Mouse (Mus musculus): ENCODE data around the gene Tmem156. TPM values are rescaled to one million over a fixed set of nuclear protein-coding genes. Genes with fewer than 3 reads are reported as not detected.

Tmem156 gene
- polyA plus RNA-seq, 1 experiment from 2014 or later = 0.18 TPM

DNA sequence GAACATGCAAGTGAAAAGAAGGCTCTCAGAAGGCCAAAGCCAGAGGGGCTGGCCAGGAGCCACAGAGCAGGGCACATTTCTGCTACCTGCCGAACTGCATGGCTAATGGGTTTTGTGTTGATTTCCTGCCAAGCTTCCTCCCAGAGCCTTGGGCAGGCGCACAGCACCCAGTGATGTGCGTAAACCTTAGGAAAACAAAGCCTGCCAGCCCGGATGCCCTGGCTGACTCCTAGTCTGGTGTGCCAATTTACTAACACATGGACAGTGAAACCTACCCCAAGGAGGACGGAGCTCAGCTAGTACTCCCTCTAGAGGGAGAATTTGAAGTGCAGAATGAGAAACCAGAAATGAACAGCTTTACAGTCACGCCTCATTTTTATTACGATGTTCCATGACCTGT is 72.1 kb downstream of the Tmem156 start:
- H3K4me1 ChIP-seq (replicated peaks; ENCODE audit: insufficient read depth, low read length) = no peaks in the 10 kb centered on the region
- H3K36me3 ChIP-seq (ENCODE audit: insufficient read depth, low read length) = peaks cover 10% of the 10 kb centered on the region
- 45% methylated on average over 7 of the region's 7 CpGs for WGBS
- no peak overlapping the region; the same call in 1 of the 2 replicates for H3K27ac ChIP-seq
- H3K9me3 ChIP-seq (replicated peaks; ENCODE audit: low read length) = no peaks in the 10 kb centered on the region
- peak; percentile 54 for ATAC-seq (replicated peaks; ENCODE audit: low FRiP score, low read depth)
- H3K4me3 ChIP-seq (replicated peaks; ENCODE audit: low read depth, low read length) = no peak overlapping the region
- no peaks in the 10 kb centered on the region for H3K27me3 ChIP-seq (ENCODE audit: insufficient read depth, low read length)
- no peak overlapping the region for H3K4me2 ChIP-seq (ENCODE audit: low read length)
- DNase-seq (ENCODE audit: low spot score) = peak; percentile 50
- TF ChIP-seq CTCF (IDR thresholded peaks at IDR 0.05; ENCODE audit: low read depth) = peak; percentile 55
- no peak overlapping the region for H3K9ac ChIP-seq (ENCODE audit: low read depth, low read length)

GRCm38 (mm10) chr5:65019109-65019508 is 72.8 kb downstream of the Tmem156 start:
- H3K36me3 ChIP-seq (ENCODE audit: insufficient read depth, low read length) = peaks cover 10% of the 10 kb centered on the region
- DNase-seq (ENCODE audit: low spot score) (no peak), ATAC-seq (replicated peaks; ENCODE audit: low FRiP score, low read depth) (no peak)
- no peak overlapping the region for H3K4me2 ChIP-seq (ENCODE audit: low read length)
- TF ChIP-seq CTCF (IDR thresholded peaks at IDR 0.05; ENCODE audit: low read depth) = no peak
- no peaks in the 10 kb centered on the region for H3K4me1 ChIP-seq (replicated peaks; ENCODE audit: insufficient read depth, low read length)
- 66% methylated on average over 8 of the region's 8 CpGs for WGBS
- H3K9ac ChIP-seq (ENCODE audit: low read depth, low read length) = no peak overlapping the region
- no peak overlapping the region for H3K27ac ChIP-seq
- H3K4me3 ChIP-seq (replicated peaks; ENCODE audit: low read depth, low read length) = no peak overlapping the region
- H3K9me3 ChIP-seq (replicated peaks; ENCODE audit: low read length) = no peaks in the 10 kb centered on the region
- no peaks in the 10 kb centered on the region for H3K27me3 ChIP-seq (ENCODE audit: insufficient read depth, low read length)

DNA sequence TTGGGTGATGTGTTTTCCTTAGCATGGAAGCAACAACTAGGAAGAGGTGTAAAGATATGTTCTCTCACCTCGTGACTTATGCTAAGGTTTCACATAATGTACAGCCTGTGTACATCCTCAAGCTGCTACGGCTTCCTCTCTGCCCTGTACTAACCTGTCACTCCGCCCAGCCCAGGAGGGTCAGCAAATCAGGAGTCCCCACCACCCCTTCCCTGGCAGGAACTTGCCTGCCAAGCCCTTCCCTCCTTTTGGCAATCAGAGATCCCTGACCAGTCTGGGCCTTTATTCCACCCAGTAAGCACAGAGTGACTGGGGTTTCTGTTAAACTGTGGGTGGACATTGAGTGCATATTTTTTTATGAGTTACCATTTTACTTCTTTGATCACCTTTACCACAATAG is 76.4 kb downstream of the Tmem156 start:
- no peak for DNase-seq (ENCODE audit: low spot score)
- H3K27ac ChIP-seq = no peak overlapping the region
- H3K9me3 ChIP-seq (replicated peaks; ENCODE audit: low read length) = no peaks in the 10 kb centered on the region
- H3K4me3 ChIP-seq (replicated peaks; ENCODE audit: low read depth, low read length) = no peak overlapping the region
- ATAC-seq (replicated peaks; ENCODE audit: low FRiP score, low read depth) = no peak
- H3K36me3 ChIP-seq (ENCODE audit: insufficient read depth, low read length) = no peaks in the 10 kb centered on the region
- H3K4me1 ChIP-seq (replicated peaks; ENCODE audit: insufficient read depth, low read length) = no peaks in the 10 kb centered on the region; the same call in 1 of the 2 replicates
- 87% methylated on average over 3 of the region's 3 CpGs for WGBS
- no peak overlapping the region for H3K9ac ChIP-seq (ENCODE audit: low read depth, low read length)
- H3K4me2 ChIP-seq (ENCODE audit: low read length) = no peak overlapping the region
- no peak for TF ChIP-seq CTCF (IDR thresholded peaks at IDR 0.05; ENCODE audit: low read depth)
- H3K27me3 ChIP-seq (ENCODE audit: insufficient read depth, low read length) = no peaks in the 10 kb centered on the region

GRCm38 (mm10) chr5:65011901-65012573 is 79.9 kb downstream of the Tmem156 start:
- Histone ChIP-seq H3K27me3 (ENCODE audit: insufficient read depth, low read length) (no peaks in the 10 kb centered on the region), H3K9ac (ENCODE audit: low read depth, low read length) (no peak overlapping the region), H3K4me2 (ENCODE audit: low read length) (no peak overlapping the region), H3K27ac (no peak overlapping the region), H3K4me1 (replicated peaks; ENCODE audit: insufficient read depth, low read length) (no peaks in the 10 kb centered on the region; the same call in 1 of the 2 replicates), H3K9me3 (replicated peaks; ENCODE audit: low read length) (no peaks in the 10 kb centered on the region), H3K4me3 (replicated peaks; ENCODE audit: low read depth, low read length) (no peak overlapping the region), H3K36me3 (ENCODE audit: insufficient read depth, low read length) (peaks cover 19% of the 10 kb centered on the region; the same call in 1 of the 2 replicates)
- ATAC-seq (replicated peaks; ENCODE audit: low FRiP score, low read depth) = no peak
- DNase-seq (ENCODE audit: low spot score) = peak; percentile 35
- no peak for TF ChIP-seq CTCF (IDR thresholded peaks at IDR 0.05; ENCODE audit: low read depth)
- 16% methylated on average over 7 of the region's 7 CpGs for WGBS

DNA sequence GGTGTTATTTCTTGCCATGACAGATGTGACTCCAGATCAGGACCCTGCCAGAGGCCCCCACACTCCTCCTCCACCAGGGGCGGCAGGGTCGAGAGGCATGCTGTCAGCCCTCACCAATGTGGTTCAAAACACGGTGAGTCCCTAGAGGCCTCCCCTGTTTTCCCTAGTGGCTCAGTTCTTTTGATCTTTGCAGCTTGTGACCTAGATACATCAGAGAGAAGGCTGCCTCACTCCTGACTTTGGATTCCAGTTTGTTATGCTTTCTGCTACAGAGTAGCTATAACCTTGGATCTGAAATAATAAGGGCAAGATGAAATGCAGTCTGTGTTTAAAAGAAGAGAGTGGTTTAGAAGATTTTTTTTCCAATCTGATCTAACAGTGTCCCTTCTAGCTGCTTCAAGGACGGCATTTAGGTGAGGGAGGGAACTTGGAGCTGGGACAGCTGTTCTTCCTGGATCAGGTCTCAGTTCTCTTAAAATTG is 85.9 kb downstream of the Tmem156 start:
- Histone ChIP-seq H3K9ac (ENCODE audit: low read depth, low read length) (no peak overlapping the region), H3K4me3 (replicated peaks; ENCODE audit: low read depth, low read length) (no peak overlapping the region), H3K9me3 (replicated peaks; ENCODE audit: low read length) (no peaks in the 10 kb centered on the region), H3K4me1 (replicated peaks; ENCODE audit: insufficient read depth, low read length) (no peaks in the 10 kb centered on the region), H3K27me3 (ENCODE audit: insufficient read depth, low read length) (no peaks in the 10 kb centered on the region), H3K4me2 (ENCODE audit: low read length) (no peak overlapping the region), H3K36me3 (ENCODE audit: insufficient read depth, low read length) (peaks cover 20% of the 10 kb centered on the region), H3K27ac (no peak overlapping the region)
- 0 out of 2 replicates have a peak, but pooled peaks have one; percentile 16 for ATAC-seq (replicated peaks; ENCODE audit: low FRiP score, low read depth)
- peak; percentile 38 for DNase-seq (ENCODE audit: low spot score)
- WGBS = 21% methylated on average over 4 of the region's 4 CpGs
- TF ChIP-seq CTCF (IDR thresholded peaks at IDR 0.05; ENCODE audit: low read depth) = no peak; the same call in 1 of the 2 replicates

DNA sequence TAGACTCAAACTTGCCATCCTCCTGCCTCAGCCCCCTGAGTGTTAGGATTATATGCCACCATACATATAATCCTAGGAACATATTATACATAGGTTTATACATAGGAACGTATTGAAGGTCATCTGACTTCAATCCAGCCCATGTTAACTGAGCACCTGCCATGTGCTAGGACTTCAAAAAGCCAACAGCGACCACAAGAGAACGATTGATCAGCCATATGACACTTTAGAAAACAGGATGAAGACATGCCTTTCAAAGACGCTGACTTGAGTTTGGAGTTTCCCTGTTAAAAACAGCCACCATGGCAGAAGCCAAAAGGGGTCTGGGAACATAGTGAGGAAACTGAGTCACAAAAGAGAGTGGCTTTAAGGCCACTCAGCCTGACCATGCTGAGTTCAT is 86.7 kb downstream of the Tmem156 start:
- no peak for DNase-seq (ENCODE audit: low spot score)
- Histone ChIP-seq H3K27ac (no peak overlapping the region), H3K4me3 (replicated peaks; ENCODE audit: low read depth, low read length) (no peak overlapping the region), H3K27me3 (ENCODE audit: insufficient read depth, low read length) (no peaks in the 10 kb centered on the region), H3K36me3 (ENCODE audit: insufficient read depth, low read length) (peaks cover 18% of the 10 kb centered on the region), H3K4me1 (replicated peaks; ENCODE audit: insufficient read depth, low read length) (no peaks in the 10 kb centered on the region), H3K4me2 (ENCODE audit: low read length) (no peak overlapping the region), H3K9ac (ENCODE audit: low read depth, low read length) (no peak overlapping the region), H3K9me3 (replicated peaks; ENCODE audit: low read length) (no peaks in the 10 kb centered on the region)
- no peak for ATAC-seq (replicated peaks; ENCODE audit: low FRiP score, low read depth)
- WGBS = 90% methylated on average over 4 of the region's 4 CpGs
- TF ChIP-seq CTCF (IDR thresholded peaks at IDR 0.05; ENCODE audit: low read depth) = no peak

Other genes starting within 250 kb of the Tmem156 start
- gene Tlr1, start 158.6 kb downstream of the Tmem156 start, polyA plus RNA-seq (2015; fragmentation: Nextera tagmentation; extraction: Ambion mirVana) = 0.73 and 0.87 TPM in 2 replicates
- gene Tlr6, start 132.0 kb downstream of the Tmem156 start, polyA plus RNA-seq (2015; fragmentation: Nextera tagmentation; extraction: Ambion mirVana) = 0.32 and 0.42 TPM in 2 replicates
- 28.9 and 32.6 TPM in 2 replicates for gene Fam114a1, start 122.1 kb downstream of the Tmem156 start, polyA plus RNA-seq (2015; fragmentation: Nextera tagmentation; extraction: Ambion mirVana)
- gene Klhl5, start 15.4 kb upstream of the Tmem156 start, polyA plus RNA-seq (2015; fragmentation: Nextera tagmentation; extraction: Ambion mirVana) = 26.5 and 27.5 TPM in 2 replicates
- 9.9 and 10.2 TPM in 2 replicates for gene Wdr19, start 107.6 kb upstream of the Tmem156 start, polyA plus RNA-seq (2015; fragmentation: Nextera tagmentation; extraction: Ambion mirVana)
- 69.1 and 74.3 TPM in 2 replicates for gene Rfc1, start 243.5 kb upstream of the Tmem156 start, polyA plus RNA-seq (2015; fragmentation: Nextera tagmentation; extraction: Ambion mirVana)